Mouse (Mus musculus): ENCODE measurements around the gene Coro1c. TPM values are rescaled to one million over a fixed set of nuclear protein-coding genes. Genes with fewer than 3 reads are reported as not detected.
A peak's percentile ranks its signal among the peaks of the same experiment; 100 is the strongest.

Coro1c gene
- total RNA-seq (2015; ENCODE audit: low replicate concordance) (23.2 and 30.9 TPM in 2 replicates), total RNA-seq (2017; ENCODE audit: low replicate concordance) (20.5 and 26.8 TPM in 2 replicates)

GRCm38 (mm10) chr5:113908592-113909441 lies at the start of gene Coro1c:
TSS of gene Coro1c (minus strand) at chr5:113908758.
- ATAC-seq (replicated peaks; ENCODE audit: low FRiP score, poor library complexity, severe bottlenecking): peak; percentile 82

GRCm38 (mm10) chr5:113956510-113956909 lies 48.0 kb upstream of the Coro1c start:
- peak; percentile 54 for ATAC-seq (replicated peaks; ENCODE audit: low FRiP score, poor library complexity, severe bottlenecking)

- ATAC-seq (replicated peaks; ENCODE audit: low FRiP score, poor library complexity, severe bottlenecking): no peak
These were observed 47.1 kb upstream of the Coro1c start for GRCm38 (mm10) chr5:113955691-113956090.

GRCm38 (mm10) chr5:113955281-113955680 lies 46.7 kb upstream of the Coro1c start:
- no peak for ATAC-seq (replicated peaks; ENCODE audit: low FRiP score, poor library complexity, severe bottlenecking)

- peak; percentile 69; the same call in 1 of the 2 replicates for ATAC-seq (replicated peaks; ENCODE audit: low FRiP score, poor library complexity, severe bottlenecking)
These were observed 45.9 kb upstream of the Coro1c start for GRCm38 (mm10) chr5:113954421-113954820.

- ATAC-seq (replicated peaks; ENCODE audit: low FRiP score, poor library complexity, severe bottlenecking): no peak
These were observed 44.0 kb upstream of the Coro1c start for GRCm38 (mm10) chr5:113952519-113952918.

GRCm38 (mm10) chr5:113951693-113952071 lies 43.1 kb upstream of the Coro1c start:
- ATAC-seq (replicated peaks; ENCODE audit: low FRiP score, poor library complexity, severe bottlenecking): peak; percentile 68

GRCm38 (mm10) chr5:113950786-113951692 lies 42.5 kb upstream of the Coro1c start:
- ATAC-seq (replicated peaks; ENCODE audit: low FRiP score, poor library complexity, severe bottlenecking): no peak

- ATAC-seq (replicated peaks; ENCODE audit: low FRiP score, poor library complexity, severe bottlenecking): no peak
These were observed 41.6 kb upstream of the Coro1c start for GRCm38 (mm10) chr5:113950133-113950532.

GRCm38 (mm10) chr5:113947280-113947679 lies 38.7 kb upstream of the Coro1c start:
- no peak for ATAC-seq (replicated peaks; ENCODE audit: low FRiP score, poor library complexity, severe bottlenecking)

- no peak for ATAC-seq (replicated peaks; ENCODE audit: low FRiP score, poor library complexity, severe bottlenecking)
These were observed 36.6 kb upstream of the Coro1c start for GRCm38 (mm10) chr5:113945126-113945525.

GRCm38 (mm10) chr5:113943328-113943727 lies 34.8 kb upstream of the Coro1c start:
- no peak for ATAC-seq (replicated peaks; ENCODE audit: low FRiP score, poor library complexity, severe bottlenecking)

- peak; percentile 49 for ATAC-seq (replicated peaks; ENCODE audit: low FRiP score, poor library complexity, severe bottlenecking)
These were observed 34.0 kb upstream of the Coro1c start for GRCm38 (mm10) chr5:113942580-113942979.

GRCm38 (mm10) chr5:113939263-113939900 lies 30.8 kb upstream of the Coro1c start:
- ATAC-seq (replicated peaks; ENCODE audit: low FRiP score, poor library complexity, severe bottlenecking): no peak

GRCm38 (mm10) chr5:113937650-113938049 lies 29.1 kb upstream of the Coro1c start:
- ATAC-seq (replicated peaks; ENCODE audit: low FRiP score, poor library complexity, severe bottlenecking): no peak

GRCm38 (mm10) chr5:113933889-113934288 lies 25.3 kb upstream of the Coro1c start:
- ATAC-seq (replicated peaks; ENCODE audit: low FRiP score, poor library complexity, severe bottlenecking): no peak

- ATAC-seq (replicated peaks; ENCODE audit: low FRiP score, poor library complexity, severe bottlenecking): no peak
These were observed 24.9 kb upstream of the Coro1c start for GRCm38 (mm10) chr5:113933480-113933879.

- no peak for ATAC-seq (replicated peaks; ENCODE audit: low FRiP score, poor library complexity, severe bottlenecking)
These were observed 23.8 kb upstream of the Coro1c start for GRCm38 (mm10) chr5:113932310-113932709.

- ATAC-seq (replicated peaks; ENCODE audit: low FRiP score, poor library complexity, severe bottlenecking): no peak
These were observed 22.4 kb upstream of the Coro1c start for GRCm38 (mm10) chr5:113930648-113931609.
